Mouse (Mus musculus) liver, embryonic 15.5 days (tissue): Measurements from ENCODE around the gene Tmem156. TPM values are rescaled to one million over a fixed set of nuclear protein-coding genes. Genes with fewer than 3 reads are reported as not detected.

ENCODE experiments used
- ATAC-seq: fragments of 200-750 bp; cut with Nextera tagmentation; 2 replicates; pipeline ENCODE4 v1.8.0; 2017; ENCODE audit warnings: moderate number of reproducible peaks, mild to moderate bottlenecking, moderate library complexity; ENCODE audit not compliant: insufficient read depth
- H3K27ac ChIP-seq: fragments of 300-500 bp; sonication (generic); replicated peaks from 2 replicates; pipeline ENCODE4 v1.5.1; 2015; ENCODE audit warnings: mild to moderate bottlenecking, inconsistent platforms
- H3K27me3 ChIP-seq: fragments of 300-500 bp; sonication (generic); 2 replicates; pipeline ENCODE4 v1.6.1; 2015; ENCODE audit warnings: mild to moderate bottlenecking, inconsistent platforms
- H3K36me3 ChIP-seq: fragments of 300-500 bp; sonication (generic); replicated peaks from 2 replicates; pipeline ENCODE4 v1.6.1; 2015; ENCODE audit warnings: moderate library complexity, mild to moderate bottlenecking, inconsistent platforms
- H3K4me1 ChIP-seq: fragments of 300-500 bp; sonication (generic); replicated peaks from 2 replicates; pipeline ENCODE4 v1.6.1; 2015; ENCODE audit warnings: inconsistent platforms
- H3K4me2 ChIP-seq: fragments of 300-500 bp; sonication (generic); 2 replicates; pipeline ENCODE4 v1.6.1; 2015; ENCODE audit warnings: moderate library complexity, mild to moderate bottlenecking, inconsistent platforms
- H3K4me3 ChIP-seq: fragments of 300-500 bp; sonication (generic); replicated peaks from 2 replicates; pipeline ENCODE4 v1.5.1; 2015; ENCODE audit warnings: mild to moderate bottlenecking, inconsistent platforms
- H3K9ac ChIP-seq: fragments of 300-500 bp; sonication (generic); 2 replicates; pipeline ENCODE4 v1.6.1; 2015; ENCODE audit warnings: moderate library complexity, mild to moderate bottlenecking, inconsistent platforms
- H3K9me3 ChIP-seq: fragments of 300-500 bp; sonication (generic); replicated peaks from 2 replicates; pipeline ENCODE4 v1.6.1; 2016; ENCODE audit warnings: inconsistent platforms
- WGBS: fragments of 180-500 bp; shearing (Covaris S2); methylation state at CpG from one replicate; pipeline ENCODE4 v1.1.7; 2015; ENCODE audit warnings: mixed read lengths; ENCODE audit not compliant: insufficient replicate concordance; 5-methylcytosine and 5-hydroxymethylcytosine counted together
- polyA plus RNA-seq: library from polyadenylated mRNA; unstranded; fragments of >200 nt; fragmentation: Nextera tagmentation; extraction: Ambion mirVana; gene quantifications from 2 replicates; pipeline ENCODE4 v1.2.1, GENCODE M21; 2015

Tmem156 gene
- polyA plus RNA-seq, 1 experiment from 2014 or later = 0.89 TPM

DNA sequence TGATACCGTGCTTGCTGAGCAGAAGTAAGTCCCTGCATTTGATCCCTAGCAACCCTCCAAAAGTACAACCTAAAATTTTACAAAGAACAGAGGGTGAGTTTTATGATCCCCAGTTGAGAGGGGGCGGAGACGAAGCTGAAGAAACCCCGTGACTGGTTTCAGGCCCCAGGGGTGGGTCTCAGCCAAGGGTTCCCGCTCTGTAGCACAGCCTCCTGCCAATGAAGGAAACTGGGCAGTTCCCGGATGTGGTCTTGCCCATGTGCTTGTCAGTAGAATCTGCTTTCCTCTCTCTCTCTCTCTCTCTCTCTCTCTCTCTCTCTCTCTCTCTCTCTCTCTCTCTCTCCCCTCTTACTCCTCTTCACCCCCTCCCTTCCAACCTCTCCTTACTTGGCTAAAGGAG is 66.0 kb downstream of the Tmem156 start:
- H3K9me3 ChIP-seq = no peaks in the 10 kb centered on the region
- H3K4me1 ChIP-seq = no peaks in the 10 kb centered on the region
- no peak overlapping the region for H3K9ac ChIP-seq
- H3K4me3 ChIP-seq = no peak overlapping the region
- 27% methylated on average over 6 of the region's 6 CpGs for WGBS
- no peaks in the 10 kb centered on the region for H3K27me3 ChIP-seq
- H3K27ac ChIP-seq = no peak overlapping the region
- H3K4me2 ChIP-seq = no peak overlapping the region
- H3K36me3 ChIP-seq = peaks cover 24% of the 10 kb centered on the region; the same call in 1 of the 2 replicates
- no peak for ATAC-seq

GRCm38 (mm10) chr5:65024641-65025040 is 67.3 kb downstream of the Tmem156 start:
- H3K4me1 ChIP-seq = 0 out of 2 replicates have a peak, but pooled peaks cover 3% of the 10 kb centered on the region
- no peak overlapping the region for H3K27ac ChIP-seq
- no peaks in the 10 kb centered on the region for H3K9me3 ChIP-seq
- H3K4me2 ChIP-seq = no peak overlapping the region
- H3K36me3 ChIP-seq = peaks cover 21% of the 10 kb centered on the region; the same call in 1 of the 2 replicates
- no peak overlapping the region for H3K9ac ChIP-seq
- no peak for ATAC-seq
- no peak overlapping the region for H3K4me3 ChIP-seq
- WGBS = 53% methylated on average over 2 of the region's 2 CpGs
- H3K27me3 ChIP-seq = no peaks in the 10 kb centered on the region

DNA sequence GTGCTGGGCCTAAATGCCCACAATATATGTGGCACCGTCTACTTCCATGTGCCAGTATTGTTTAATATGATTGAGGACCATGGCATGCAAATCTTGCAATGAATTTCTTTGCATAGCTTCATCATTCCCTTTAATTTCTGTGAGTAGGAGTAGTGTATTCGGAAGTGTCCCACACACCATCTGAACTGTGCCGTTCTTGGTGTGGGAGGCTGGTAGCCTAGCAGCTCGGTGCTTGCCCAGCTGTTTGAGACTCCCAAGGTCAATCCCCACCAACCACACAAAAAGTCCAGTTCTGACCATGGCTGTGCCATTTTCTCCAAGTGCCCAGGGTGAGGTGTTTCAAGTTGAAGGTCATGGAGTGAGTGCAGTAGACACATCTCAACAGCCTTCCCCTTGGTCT is 69.9 kb downstream of the Tmem156 start:
- ATAC-seq = no peak
- no peak overlapping the region for H3K9ac ChIP-seq
- no peak overlapping the region for H3K27ac ChIP-seq
- no peaks in the 10 kb centered on the region for H3K9me3 ChIP-seq
- no peaks in the 10 kb centered on the region for H3K27me3 ChIP-seq
- 0 out of 2 replicates have a peak, but pooled peaks cover 4% of the 10 kb centered on the region for H3K4me1 ChIP-seq
- no peak overlapping the region for H3K4me2 ChIP-seq
- no peak overlapping the region for H3K4me3 ChIP-seq
- peaks cover 26% of the 10 kb centered on the region; the same call in 1 of the 2 replicates for H3K36me3 ChIP-seq
- 73% methylated on average over 4 of the region's 4 CpGs for WGBS

DNA sequence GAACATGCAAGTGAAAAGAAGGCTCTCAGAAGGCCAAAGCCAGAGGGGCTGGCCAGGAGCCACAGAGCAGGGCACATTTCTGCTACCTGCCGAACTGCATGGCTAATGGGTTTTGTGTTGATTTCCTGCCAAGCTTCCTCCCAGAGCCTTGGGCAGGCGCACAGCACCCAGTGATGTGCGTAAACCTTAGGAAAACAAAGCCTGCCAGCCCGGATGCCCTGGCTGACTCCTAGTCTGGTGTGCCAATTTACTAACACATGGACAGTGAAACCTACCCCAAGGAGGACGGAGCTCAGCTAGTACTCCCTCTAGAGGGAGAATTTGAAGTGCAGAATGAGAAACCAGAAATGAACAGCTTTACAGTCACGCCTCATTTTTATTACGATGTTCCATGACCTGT is 72.1 kb downstream of the Tmem156 start:
- Histone ChIP-seq H3K27me3 (no peaks in the 10 kb centered on the region), H3K9me3 (no peaks in the 10 kb centered on the region), H3K4me1 (0 out of 2 replicates have a peak, but pooled peaks cover 4% of the 10 kb centered on the region), H3K4me2 (no peak overlapping the region), H3K36me3 (peaks cover 26% of the 10 kb centered on the region; the same call in 1 of the 2 replicates), H3K27ac (no peak overlapping the region), H3K4me3 (no peak overlapping the region), H3K9ac (no peak overlapping the region)
- no peak for ATAC-seq
- 35% methylated on average over 7 of the region's 7 CpGs for WGBS

- H3K27ac ChIP-seq = no peak overlapping the region
- WGBS = 13% methylated on average over 8 of the region's 8 CpGs
- no peak overlapping the region for H3K4me3 ChIP-seq
Measured at GRCm38 (mm10) chr5:65019109-65019508, 72.8 kb downstream of the Tmem156 start.

DNA sequence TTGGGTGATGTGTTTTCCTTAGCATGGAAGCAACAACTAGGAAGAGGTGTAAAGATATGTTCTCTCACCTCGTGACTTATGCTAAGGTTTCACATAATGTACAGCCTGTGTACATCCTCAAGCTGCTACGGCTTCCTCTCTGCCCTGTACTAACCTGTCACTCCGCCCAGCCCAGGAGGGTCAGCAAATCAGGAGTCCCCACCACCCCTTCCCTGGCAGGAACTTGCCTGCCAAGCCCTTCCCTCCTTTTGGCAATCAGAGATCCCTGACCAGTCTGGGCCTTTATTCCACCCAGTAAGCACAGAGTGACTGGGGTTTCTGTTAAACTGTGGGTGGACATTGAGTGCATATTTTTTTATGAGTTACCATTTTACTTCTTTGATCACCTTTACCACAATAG is 76.4 kb downstream of the Tmem156 start:
- Histone ChIP-seq H3K4me2 (no peak overlapping the region), H3K9me3 (no peaks in the 10 kb centered on the region), H3K27me3 (no peaks in the 10 kb centered on the region), H3K27ac (no peak overlapping the region), H3K36me3 (peaks cover 8% of the 10 kb centered on the region; the same call in 1 of the 2 replicates), H3K4me1 (0 out of 2 replicates have a peak, but pooled peaks cover 4% of the 10 kb centered on the region), H3K4me3 (no peak overlapping the region), H3K9ac (no peak overlapping the region)
- 57% methylated on average over 3 of the region's 3 CpGs for whole genome bisulfite sequencing
- no peak for ATAC-seq

More at GRCm38 (mm10) chr5:65019109-65019508, 72.8 kb downstream of the Tmem156 start:
- Histone ChIP-seq H3K9me3 (no peaks in the 10 kb centered on the region), H3K36me3 (peaks cover 24% of the 10 kb centered on the region; the same call in 1 of the 2 replicates), H3K27me3 (no peaks in the 10 kb centered on the region), H3K4me2 (no peak overlapping the region), H3K9ac (no peak overlapping the region), H3K4me1 (0 out of 2 replicates have a peak, but pooled peaks cover 4% of the 10 kb centered on the region)
- no peak for ATAC-seq

DNA sequence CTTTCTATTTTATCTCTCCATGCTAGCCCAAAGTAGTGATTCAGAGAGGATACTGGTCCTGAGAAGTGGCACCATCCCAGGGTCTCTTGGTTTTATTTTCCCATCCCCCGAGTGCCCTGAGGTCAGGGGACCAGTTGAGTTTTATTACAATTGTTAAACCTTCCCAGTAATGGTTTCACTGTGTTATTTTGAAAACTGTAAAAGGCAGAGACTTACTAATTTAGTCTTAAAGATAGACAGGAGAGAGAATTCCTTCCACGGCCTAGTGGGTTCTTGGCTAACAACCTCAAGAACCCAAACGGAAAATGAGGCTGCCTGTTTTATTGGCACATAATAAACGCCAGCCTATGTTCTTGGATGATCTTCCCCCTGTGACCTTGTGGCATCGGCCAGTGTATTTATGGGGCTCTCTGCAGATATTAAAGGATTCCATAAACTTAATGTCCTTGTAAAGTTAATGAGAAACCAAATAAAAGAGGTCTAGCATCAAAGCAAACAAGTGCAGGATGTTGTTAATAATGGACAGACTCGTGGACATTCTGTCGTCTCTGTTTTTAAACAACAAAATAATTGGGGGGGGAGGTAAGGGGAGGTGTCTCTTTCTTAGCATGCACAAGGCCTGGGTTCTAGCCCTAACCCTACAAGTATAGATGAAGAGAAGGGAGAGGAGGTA is 79.9 kb downstream of the Tmem156 start:
- Histone ChIP-seq H3K4me2 (no peak overlapping the region), H3K27ac (no peak overlapping the region), H3K4me3 (no peak overlapping the region), H3K9me3 (no peaks in the 10 kb centered on the region), H3K4me1 (no peaks in the 10 kb centered on the region), H3K27me3 (no peaks in the 10 kb centered on the region), H3K36me3 (peaks cover 27% of the 10 kb centered on the region), H3K9ac (no peak overlapping the region)
- 59% methylated on average over 7 of the region's 7 CpGs for WGBS
- no peak for ATAC-seq

GRCm38 (mm10) chr5:65006011-65006491 is 85.9 kb downstream of the Tmem156 start:
- no peak for ATAC-seq
- Histone ChIP-seq H3K9ac (no peak overlapping the region), H3K4me1 (no peaks in the 10 kb centered on the region), H3K27me3 (no peaks in the 10 kb centered on the region), H3K9me3 (no peaks in the 10 kb centered on the region), H3K4me3 (no peak overlapping the region), H3K4me2 (no peak overlapping the region), H3K27ac (no peak overlapping the region), H3K36me3 (peaks cover 30% of the 10 kb centered on the region)
- WGBS = 36% methylated on average over 4 of the region's 4 CpGs

GRCm38 (mm10) chr5:65005251-65005650 is 86.7 kb downstream of the Tmem156 start:
- no peaks in the 10 kb centered on the region for H3K4me1 ChIP-seq
- no peaks in the 10 kb centered on the region for H3K9me3 ChIP-seq
- H3K9ac ChIP-seq = no peak overlapping the region
- WGBS = 65% methylated on average over 4 of the region's 4 CpGs
- no peak for ATAC-seq
- no peaks in the 10 kb centered on the region for H3K27me3 ChIP-seq
- H3K4me3 ChIP-seq = no peak overlapping the region
- H3K4me2 ChIP-seq = no peak overlapping the region
- peaks cover 24% of the 10 kb centered on the region for H3K36me3 ChIP-seq
- no peak overlapping the region for H3K27ac ChIP-seq
